Mouse (Mus musculus): ENCODE results near the gene Kdm4a.
A peak's percentile ranks its signal among the peaks of the same experiment; 100 is the strongest.

Kdm4a gene

DNA sequence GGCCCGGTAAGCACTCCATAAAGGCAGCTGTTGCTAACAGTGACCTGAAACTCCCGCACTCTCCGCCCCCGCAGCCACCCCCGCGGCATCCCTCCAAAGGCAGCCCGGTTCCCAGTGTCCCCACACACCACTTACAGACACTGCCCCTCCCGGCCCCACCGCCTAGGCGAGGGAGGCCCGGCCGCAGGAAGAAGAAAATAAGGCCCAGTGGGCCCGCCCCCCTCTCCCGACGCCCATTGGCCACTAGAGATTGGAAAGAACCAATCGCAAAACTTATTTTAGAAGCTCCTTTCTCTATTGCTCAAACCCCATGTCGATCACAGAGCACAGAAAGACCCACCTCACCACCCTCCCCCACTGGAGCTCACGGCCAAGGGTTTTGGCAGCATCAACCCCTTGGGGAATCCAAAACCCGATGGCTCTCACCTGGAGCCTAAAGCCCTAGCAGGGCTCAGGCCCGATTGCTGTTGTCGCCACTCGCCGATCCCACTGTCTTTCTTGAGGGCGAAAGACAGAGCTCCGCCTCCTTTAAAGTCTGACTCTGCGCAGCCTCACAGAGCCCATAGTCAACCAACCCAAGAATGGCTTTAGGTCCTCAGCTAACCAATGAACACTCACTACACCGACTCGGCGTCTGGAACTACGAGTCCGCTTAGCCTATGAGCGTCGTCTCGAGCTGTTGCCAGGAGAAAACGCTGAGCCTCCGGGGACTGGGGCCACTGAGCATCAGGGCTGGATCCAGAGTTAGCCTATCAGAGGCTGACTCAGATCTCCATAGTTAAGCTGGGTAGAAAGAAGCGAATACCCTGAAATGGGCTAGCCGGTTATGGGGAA lies at the start of gene Kdm4a:
TSS of gene Kdm4a (minus strand) at position 577 of the 834 bp plus-strand sequence.
- DNase-seq (ENCODE audit: low spot score in 2 of 2), result peak; percentile 91 to 93

DNA sequence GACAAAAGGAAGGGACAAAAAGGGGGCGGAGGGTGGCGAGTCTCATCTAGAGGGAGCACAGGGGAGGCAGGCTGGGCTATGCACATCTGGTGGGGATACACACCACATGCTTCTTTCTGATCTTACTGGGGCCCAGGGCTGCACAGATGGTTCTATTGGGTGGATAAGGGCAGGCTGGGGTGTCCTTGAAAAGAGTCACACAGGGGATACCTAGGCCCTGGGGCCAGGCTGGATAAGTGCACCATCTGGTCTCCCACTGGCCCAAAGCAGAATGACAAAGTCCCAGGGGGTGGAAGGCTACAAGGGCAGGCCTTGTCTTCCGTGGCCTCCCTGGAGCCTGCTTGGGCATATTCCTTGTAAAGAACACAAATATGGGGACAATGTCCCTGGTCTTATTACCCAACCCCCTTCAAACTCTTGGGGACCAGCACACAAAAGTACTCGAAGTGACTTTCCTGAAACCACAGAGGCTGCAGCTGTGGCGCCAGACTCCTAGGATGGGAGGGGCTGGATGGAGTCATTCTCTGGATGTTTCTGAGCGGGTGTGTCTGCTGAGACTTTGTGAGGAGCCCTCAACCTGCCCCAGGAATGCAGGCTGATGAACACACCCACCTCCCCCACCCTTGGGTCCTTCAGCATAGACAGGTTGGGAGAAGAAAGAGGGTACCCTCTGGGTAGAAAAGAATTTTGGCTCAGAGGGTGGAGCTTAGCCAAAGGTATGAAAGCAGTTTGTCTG lies 49.4 kb upstream of the Kdm4a start:
- DNase-seq (ENCODE audit: low spot score in 2 of 2), result no peak

DNA sequence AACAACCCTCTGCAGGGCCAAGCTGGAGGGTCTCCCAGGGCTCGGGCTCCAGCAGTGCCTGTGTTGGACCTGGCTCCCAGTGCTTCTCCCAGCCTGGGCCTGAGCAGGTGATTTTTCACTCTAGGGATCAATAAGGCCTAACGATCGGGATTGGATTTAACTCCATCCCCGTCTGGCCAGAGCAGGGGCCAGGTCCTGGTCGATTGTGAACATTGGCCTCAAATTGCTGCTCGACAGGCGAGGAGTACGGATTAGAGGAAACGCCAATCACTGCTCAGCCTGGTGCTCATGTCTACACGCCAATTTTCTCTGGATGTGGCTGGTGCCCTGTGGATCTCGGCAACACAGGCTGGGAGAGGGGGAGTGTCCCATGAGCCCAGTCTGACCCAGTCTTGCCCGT lies 47.6 kb upstream of the Kdm4a start:
- no peak for DNase-seq (ENCODE audit: low spot score in 2 of 2)

DNA sequence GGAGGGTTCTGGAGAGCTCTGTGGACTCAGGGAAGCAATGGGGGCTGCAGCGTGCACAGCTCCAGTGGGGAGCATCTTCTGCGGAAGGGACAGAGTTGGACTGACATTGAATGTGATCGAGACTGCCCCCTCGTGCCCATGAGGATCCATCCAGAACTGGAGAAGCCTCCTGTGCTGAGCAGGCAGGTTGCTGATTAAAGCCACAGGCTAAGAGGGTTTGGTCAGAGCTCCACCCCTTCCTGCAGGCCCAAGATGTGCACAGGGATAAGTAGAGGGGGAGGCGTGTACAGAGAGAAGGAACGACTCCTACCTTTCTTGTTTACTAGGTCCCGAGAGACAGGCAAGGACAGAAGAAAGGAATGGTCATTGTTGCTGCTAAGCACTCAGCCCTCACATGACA lies 41.4 kb upstream of the Kdm4a start:
- DNase-seq (ENCODE audit: low spot score in 2 of 2), result no peak

DNA sequence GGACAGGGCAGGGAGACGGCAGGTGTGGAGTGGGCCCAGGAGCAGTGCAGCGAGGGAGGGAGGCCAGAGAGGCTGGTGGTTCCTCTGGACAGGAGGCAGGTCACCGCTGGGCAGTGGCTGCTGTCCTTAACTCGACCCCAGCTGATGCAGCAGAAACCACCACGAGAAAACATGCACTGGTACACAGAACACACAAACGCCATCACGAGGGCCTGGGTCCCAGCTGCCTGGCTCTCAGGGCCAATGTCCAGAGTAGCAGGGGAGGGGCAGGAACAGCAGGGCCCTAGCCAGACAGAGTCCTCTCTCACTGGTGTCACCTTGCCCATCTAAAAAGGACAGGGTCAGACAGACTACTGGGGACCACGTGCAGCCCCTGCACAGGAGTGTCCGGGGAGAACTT lies 40.9 kb upstream of the Kdm4a start:
- DNase-seq (ENCODE audit: low spot score in 2 of 2), result no peak

DNA sequence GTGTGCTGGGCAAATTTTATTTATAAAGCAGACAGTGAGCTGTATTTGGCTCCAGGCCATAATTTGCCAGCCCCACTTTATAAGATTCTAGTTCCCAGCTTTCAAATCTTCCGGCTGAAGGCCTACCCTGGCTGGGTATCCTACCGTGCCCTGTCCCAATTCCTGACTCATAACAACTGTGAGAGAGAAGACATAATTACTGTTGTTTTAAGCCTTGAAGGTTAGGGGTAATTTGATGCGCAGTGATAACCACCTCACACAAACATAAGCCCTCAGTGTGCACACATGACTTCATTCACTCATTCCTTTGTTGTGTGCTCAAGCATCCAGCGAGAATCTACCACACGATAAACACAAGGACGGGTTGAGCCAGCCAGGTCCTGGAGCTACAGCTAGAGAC lies 39.6 kb upstream of the Kdm4a start:
- no peak for DNase-seq (ENCODE audit: low spot score in 2 of 2)

DNA sequence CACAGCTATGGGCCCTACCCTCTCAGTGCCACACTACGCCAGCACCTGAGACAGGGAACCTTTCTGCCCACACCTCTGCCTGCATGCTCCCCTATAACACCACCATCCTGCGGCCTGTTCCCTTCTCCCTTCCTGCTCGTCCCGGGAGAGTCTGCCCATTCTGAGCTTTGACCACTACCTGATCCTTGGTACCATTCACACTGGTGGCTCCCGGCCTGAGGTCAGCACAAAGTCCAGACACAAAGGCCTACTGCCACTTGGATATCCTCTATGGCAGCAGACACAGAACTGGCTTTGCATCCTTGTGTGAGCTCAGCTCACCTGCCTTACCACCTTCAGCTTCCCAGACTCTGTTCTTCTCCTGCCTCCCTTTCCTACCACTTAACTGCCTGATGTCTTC lies 38.7 kb upstream of the Kdm4a start:
- DNase-seq (ENCODE audit: low spot score in 2 of 2), result no peak

DNA sequence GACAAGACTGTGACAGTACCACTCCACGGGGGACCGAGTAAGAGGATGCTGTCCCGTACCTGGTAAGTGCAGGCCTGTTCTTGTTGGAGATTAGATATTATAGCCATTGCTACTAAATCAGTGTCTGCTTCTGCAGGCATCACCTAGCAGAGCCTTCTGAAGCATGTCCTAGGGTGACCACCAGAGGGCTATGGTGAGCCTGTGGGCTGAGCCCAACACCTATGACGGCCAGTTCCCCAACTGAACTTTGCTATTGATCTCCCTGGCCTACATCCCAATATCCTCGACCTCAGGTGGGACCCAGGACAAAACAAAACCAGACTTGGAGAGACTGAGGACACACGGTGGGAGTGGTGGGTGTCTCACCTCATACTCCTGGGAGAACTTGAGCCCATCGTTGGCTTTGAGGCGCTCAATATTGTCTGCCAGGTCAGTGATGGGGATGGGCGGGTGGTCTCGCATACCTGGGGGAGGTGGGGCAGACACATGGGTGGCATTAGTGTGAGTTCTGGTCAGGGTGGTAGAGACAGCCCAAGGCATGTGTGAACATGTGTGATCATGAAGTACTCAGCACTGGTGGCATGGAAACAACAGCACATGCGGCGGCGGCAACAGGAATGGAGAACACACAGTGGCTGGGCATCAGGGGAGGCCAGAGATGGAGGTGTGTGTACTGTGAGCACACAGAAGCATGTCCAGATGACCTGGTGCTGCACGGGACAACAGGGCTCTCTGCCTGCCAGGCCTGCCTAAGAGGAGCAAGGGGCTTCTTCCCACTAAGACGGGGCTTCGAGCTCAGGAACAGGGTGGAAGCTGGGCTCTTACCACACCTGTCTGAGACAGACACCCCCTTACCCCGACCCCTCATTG lies 37.1 kb upstream of the Kdm4a start:
- peak; percentile 45 to 76 for DNase-seq (ENCODE audit: low spot score in 2 of 2)

DNA sequence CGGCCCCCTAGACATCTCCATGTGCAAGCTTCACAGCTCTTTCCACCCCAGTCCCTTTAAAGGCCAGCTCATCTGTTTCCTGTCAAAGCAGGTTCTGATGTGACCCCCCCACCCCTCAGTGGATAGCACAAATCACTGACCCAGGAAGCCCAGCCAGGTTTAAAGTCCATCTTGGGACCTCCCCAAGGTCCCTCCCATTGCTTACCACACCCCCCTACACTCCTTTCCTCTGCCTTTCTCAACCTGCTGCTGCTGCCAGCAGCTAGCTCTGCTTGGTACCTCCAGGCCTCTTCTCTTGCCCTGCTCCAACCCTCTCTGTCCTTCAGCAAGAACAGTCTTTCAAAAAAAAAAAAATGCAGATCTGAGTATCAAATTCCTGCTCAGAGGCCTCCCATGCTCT lies 35.0 kb upstream of the Kdm4a start:
- DNase-seq (ENCODE audit: low spot score in 2 of 2), result no peak

DNA sequence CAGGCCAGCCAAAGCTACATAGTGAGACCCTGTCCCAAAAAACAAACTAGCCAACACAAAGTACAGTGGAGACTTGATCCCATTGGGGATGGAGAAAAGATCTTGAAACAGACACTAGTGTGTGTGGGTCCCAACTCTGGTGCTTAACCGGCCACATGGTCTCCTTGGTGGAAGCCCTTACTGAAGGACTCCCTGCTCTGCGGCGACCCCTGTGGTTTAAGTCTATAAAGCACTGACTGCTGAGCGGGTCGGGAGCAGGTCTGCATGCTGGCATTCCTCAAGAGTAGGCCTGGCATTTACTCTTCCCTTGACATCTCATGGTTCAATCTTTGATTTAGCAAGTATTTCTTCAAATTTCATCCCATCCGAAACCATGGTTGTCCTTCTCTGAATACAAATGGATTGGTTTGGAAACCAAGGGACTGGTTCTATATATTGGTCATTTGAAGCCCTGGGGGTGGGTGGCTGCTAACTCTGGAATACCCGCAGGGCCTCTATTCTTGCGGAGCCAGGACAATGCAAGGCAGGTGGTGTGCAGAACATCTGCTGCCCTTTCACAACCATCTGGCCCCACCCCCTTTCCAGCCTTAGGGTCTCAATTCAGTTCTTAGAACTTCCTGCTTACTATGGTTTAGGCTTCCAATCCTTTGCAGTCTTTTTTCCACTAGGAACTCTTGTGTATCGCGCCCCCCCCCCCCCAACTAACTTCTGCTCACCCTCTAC lies 27.2 kb upstream of the Kdm4a start:
- no peak for DNase-seq (ENCODE audit: low spot score in 2 of 2)

DNA sequence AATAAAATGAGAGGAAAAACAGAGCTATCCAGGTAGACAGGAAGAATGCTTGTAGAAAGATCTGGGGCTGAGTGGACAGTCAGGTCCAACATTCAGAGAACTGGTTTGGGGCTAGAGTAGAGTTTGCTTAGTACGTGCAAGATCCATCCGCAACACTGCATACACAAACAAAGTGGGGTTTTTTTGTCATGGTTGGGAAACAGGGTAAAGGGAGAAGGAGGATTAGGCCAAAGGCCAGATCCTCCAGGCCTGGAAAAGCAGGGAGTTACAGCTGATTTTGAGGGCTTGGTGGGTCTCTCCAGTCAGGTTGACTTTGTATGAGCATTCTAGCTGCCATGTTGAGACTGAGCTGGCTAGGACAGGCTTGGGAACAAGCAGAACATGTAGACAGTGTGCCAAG lies 26.1 kb upstream of the Kdm4a start:
- no peak for DNase-seq (ENCODE audit: low spot score in 2 of 2)

DNA sequence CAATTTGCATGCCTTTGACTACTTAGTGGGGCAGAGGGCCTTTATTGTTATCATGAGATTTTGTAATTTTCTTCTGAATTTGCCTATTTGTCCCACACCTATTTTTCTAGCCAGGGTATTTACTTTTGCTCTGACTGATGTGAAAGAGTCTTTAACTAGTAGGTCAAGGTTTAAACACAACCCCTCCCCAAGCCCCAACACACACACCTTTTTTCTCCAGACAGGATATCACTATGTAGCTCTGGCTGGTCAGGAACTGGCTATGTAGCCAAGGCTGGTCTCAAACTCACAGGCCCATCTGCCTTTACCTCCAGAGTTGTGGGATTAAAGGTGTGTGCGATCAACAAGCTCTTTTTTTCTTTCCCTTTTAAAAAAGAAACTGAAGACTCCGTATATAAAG lies 19.2 kb upstream of the Kdm4a start:
- no peak for DNase-seq (ENCODE audit: low spot score in 2 of 2)

DNA sequence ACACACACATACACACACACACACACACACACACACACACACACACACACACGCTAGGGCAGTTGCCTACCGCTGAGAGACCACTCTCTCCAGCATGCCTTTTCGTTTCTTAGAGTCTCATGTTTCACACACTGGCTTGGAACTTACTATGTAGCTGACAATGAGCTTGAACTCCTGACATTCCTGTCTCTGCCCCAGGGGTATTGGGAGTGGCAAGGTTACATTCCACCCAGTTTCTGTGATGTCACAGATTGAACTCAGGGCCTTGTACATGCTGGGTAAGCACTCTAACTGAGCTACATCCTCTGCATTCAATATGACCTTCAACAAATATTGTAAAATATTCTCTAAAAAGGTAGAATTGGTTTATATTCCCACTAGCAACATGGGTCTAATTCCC lies 18.8 kb upstream of the Kdm4a start:
- DNase-seq (ENCODE audit: low spot score in 2 of 2), result no peak

DNA sequence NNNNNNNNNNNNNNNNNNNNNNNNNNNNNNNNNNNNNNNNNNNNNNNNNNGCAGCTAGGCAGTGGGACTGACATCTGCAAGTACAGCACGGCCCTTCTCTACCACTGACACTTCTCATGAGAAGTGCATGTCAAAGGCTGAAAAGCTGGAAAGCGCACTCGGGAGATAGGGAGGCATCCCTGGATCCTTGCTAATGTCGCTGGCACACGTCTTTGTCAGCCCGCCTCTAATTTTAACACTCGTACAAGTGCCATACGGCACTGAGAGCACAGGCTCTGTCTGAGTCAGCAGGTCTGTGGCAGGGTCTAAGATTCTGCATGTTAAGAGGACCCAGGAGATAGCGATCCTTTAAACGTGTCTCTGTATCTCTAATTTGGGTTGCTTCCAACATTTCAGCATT lies 16.3 kb upstream of the Kdm4a start:
- no peak for DNase-seq (ENCODE audit: low spot score in 2 of 2)

DNA sequence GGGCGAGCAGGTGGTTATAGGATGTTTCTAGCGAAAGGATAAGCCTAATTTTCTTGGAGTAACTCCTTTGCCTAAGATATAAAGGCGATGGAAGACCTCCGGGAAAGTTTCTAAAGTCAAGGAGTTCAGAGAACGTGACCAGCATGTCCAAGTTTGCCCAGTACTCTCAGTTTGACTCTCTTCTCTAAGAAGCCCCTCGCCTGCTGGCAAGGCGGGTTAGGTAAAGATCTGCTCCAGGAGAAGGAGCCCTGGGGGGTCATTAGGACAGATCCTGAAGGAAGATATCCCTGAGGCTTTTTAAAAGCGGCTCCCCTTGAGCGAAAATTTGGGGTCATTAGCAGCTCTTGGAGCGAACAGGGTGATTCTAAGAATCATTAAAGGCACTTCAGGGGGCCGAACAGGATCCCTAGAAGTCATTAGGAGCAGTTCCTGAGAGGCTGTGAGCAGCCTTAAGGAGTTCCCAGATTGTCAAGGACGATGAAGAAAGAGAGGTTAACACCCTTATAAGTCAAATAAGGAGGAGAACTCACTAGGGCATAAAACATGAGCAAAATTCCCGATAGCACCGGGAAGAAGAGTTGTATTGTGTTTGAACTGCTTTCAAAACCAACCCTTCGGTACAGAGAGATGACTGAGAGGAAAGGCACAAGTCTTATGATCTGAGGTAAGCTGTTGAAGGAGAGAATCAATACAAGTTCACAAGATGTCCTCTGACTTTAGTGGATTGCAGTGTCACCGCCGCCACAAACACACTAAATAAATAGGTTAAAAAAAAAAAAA lies 648 bp upstream of the Kdm4a start:
- DNase-seq (ENCODE audit: low spot score in 2 of 2), result no peak

DNA sequence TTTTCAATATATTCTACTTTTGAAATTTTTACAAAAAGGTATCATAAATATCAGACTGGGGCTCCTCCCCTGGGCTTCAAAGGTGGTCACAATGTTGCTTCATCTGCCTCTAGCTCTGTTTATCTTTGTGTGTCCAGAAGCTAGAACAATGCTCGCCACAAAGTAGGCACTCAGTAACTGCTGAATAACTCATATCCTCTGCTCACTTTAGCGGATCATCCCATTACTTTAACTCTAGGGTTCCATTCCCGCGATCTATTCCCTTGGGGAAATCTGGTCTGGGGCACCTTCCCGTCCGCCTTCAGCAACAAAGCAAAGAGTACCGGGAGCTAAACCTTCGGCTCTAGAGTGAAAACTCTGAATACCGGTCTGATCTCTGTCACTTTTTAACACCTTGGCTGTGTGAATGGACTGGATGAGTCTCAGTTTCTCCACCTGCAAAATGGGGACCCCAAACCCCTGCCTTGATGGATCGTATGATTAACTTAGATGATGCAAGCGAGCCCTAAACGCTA lies 834 bp downstream of the Kdm4a start:
- DNase-seq (ENCODE audit: low spot score in 2 of 2), result no peak

DNA sequence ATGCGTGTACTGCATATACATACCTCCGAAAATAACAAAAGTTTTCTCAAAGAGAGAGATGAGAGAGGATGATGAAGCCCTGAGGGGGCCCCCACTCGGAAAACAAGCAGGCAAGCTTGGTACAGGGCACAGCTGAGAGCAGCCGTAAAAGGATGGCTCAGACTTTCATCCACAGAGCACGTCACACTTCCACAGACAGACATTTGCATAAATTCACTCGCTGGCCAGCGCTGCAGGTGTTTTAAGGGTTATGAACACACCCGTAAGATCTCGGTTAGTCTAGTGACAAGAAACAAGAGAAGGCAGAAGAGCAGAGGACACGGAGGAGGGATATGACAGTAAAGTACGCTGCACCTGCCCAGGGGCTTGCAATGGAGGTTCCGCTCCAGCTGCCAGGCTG lies 7.4 kb downstream of the Kdm4a start:
- DNase-seq (ENCODE audit: low spot score in 2 of 2), result no peak

DNA sequence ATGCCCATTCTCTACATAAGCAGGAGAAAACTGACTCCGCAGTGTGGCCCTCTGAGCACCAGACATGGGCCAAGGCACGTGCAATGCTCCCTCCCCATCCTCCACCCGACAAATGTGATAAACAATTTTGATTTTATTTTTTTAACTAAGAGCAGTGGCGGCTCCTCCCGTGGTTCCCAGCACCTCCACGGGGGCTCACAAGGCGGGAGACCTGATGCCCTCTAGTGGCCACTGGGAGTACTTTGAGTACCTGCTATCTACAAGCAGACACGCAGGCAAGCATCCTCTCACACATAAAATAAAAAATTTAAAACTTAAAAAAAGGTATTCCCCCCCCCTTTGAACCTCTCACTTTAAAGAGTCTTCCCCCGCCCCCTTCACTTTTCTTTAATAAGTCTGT lies 8.8 kb downstream of the Kdm4a start:
- DNase-seq (ENCODE audit: low spot score in 2 of 2), result no peak

DNA sequence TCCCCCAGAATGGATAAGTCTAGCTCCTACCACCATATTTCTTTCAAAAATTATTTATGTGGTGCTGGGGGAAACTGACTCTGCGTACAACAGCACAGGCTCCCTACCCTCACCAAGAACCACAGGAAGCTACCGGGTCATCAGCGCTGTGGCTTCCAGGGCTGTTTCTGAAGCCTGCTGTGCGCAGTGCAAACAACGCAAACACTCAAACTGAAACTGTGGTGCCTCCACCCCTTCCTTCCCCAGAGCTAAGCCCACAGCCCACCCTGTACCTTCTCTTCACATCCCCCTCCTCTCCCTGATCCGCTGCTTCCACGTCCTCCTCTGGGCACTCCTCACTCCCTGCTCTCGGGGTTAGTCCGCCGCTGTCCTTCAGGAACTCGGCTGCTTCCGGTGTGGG lies 17.7 kb downstream of the Kdm4a start:
- DNase-seq (ENCODE audit: low spot score in 2 of 2), result no peak

DNA sequence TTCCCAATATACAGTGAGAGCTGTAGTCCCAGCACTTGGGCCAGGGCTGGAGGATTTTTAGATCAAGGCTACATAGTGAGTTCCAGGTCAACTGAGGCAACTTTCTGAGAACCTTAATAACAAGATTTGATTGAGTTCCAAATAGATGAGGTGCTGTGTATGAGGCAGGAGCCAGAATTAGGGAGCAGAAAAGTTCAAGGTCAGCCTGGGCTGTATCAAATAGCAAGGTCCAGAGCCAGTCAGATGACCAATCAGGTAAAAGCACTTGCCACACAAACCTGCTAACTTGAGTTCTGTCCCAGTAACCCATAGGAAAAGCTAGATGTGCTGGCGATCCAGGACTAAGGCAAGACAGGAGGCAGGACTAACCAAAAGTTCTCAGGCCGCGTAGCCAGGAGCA lies 22.2 kb downstream of the Kdm4a start:
- DNase-seq (ENCODE audit: low spot score in 2 of 2), result no peak

DNA sequence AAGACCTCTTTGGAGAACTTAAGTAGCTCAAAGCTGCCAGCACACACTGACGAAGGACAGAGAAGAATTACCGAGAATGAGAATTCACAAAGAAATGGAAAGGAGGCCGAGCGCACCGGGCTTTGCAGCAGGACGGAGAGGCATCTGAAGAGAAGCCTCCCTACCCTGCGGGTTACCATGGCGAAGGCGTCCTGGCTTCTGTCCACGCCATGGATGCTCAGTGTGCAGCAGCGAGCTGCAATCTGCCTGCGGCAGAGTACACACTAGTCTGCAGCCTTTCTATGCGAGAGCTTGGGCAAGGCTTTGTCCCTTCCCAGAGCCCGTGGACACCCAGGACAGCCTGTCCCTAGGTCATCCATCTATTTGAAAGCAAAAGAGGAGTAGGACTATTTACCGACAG lies 23.3 kb downstream of the Kdm4a start:
- no peak for DNase-seq (ENCODE audit: low spot score in 2 of 2)

Data from spleen, postnatal 4 days (tissue).